Mouse (Mus musculus): ENCODE measurements at regions not wholly inside any gene's neighbourhood (a gene's known extent, or its start where the extent isn't known, plus 50 kb on each side); places are given as distances from the start of the nearest gene placed in this dataset.

- CTCF ChIA-PET: no interaction called here
These were observed 160.2 kb upstream of the Spdye4c start for GRCm38 (mm10) chr2:128430776-128431291.

- CTCF ChIA-PET: no interaction called here
These were observed 159.3 kb upstream of the Spdye4c start for GRCm38 (mm10) chr2:128431751-128432150.

GRCm38 (mm10) chr2:128432741-128433140, 158.3 kb upstream of the Spdye4c start:
- CTCF ChIA-PET: no interaction called here

GRCm38 (mm10) chr2:128433553-128434081, 157.4 kb upstream of the Spdye4c start:
- CTCF ChIA-PET: no interaction called here

GRCm38 (mm10) chr2:128434200-128434977, 156.6 kb upstream of the Spdye4c start:
- CTCF ChIA-PET: no interaction called here

- CTCF ChIA-PET: no interaction called here
These were observed 154.6 kb upstream of the Spdye4c start for GRCm38 (mm10) chr2:128436378-128436777.

GRCm38 (mm10) chr2:128437698-128438097, 153.3 kb upstream of the Spdye4c start:
- CTCF ChIA-PET: no interaction called here

GRCm38 (mm10) chr2:128438161-128438822, 152.7 kb upstream of the Spdye4c start:
- CTCF ChIA-PET: interaction anchor here (0.5 kb wide), 1 partner anchor 15 kb away, joined by 4 read pairs; no protein-coding TSS in a partner anchor

GRCm38 (mm10) chr2:128438897-128439296, 152.1 kb upstream of the Spdye4c start:
- CTCF ChIA-PET: interaction anchor here (0.5 kb wide), 1 partner anchor 15 kb away, joined by 4 read pairs; no protein-coding TSS in a partner anchor

- CTCF ChIA-PET: no interaction called here
These were observed 146.4 kb upstream of the Spdye4c start for GRCm38 (mm10) chr2:128444599-128445011.

GRCm38 (mm10) chr2:128445443-128445842, 145.6 kb upstream of the Spdye4c start:
- CTCF ChIA-PET: interaction anchor here (0.6 kb wide), 1 partner anchor 408 kb away, joined by 4 read pairs; no protein-coding TSS in a partner anchor

- CTCF ChIA-PET: no interaction called here
These were observed 141.7 kb upstream of the Spdye4c start for GRCm38 (mm10) chr2:128449294-128449693.

- CTCF ChIA-PET: no interaction called here
These were observed 141.0 kb upstream of the Spdye4c start for GRCm38 (mm10) chr2:128450045-128450444.

- CTCF ChIA-PET: no interaction called here
These were observed 139.3 kb upstream of the Spdye4c start for GRCm38 (mm10) chr2:128451554-128452239.

- CTCF ChIA-PET: interaction anchor here (0.6 kb wide), 1 partner anchor 62 kb away, joined by 12 read pairs; no protein-coding TSS in a partner anchor
These were observed 138.4 kb upstream of the Spdye4c start for GRCm38 (mm10) chr2:128452582-128452981.

GRCm38 (mm10) chr2:128454509-128454908, 136.5 kb upstream of the Spdye4c start:
- CTCF ChIA-PET: no interaction called here

GRCm38 (mm10) chr2:128457591-128458209, 133.3 kb upstream of the Spdye4c start:
- CTCF ChIA-PET: no interaction called here

GRCm38 (mm10) chr2:128465214-128465984, 125.6 kb upstream of the Spdye4c start:
- CTCF ChIA-PET: no interaction called here

- CTCF ChIA-PET: no interaction called here
These were observed 123.3 kb upstream of the Spdye4c start for GRCm38 (mm10) chr2:128467490-128468245.

GRCm38 (mm10) chr2:128468323-128468722, 122.7 kb upstream of the Spdye4c start:
- CTCF ChIA-PET: no interaction called here

Measured in spleen, embryonic (tissue).